Mouse (Mus musculus) cerebellum, adult 8-10 months (tissue): ENCODE data around the gene Clec2d.

Experiments
- DNase-seq: peaks from one replicate; pipeline ENCODE4 v3.0.0; 2022

Clec2d gene

DNA sequence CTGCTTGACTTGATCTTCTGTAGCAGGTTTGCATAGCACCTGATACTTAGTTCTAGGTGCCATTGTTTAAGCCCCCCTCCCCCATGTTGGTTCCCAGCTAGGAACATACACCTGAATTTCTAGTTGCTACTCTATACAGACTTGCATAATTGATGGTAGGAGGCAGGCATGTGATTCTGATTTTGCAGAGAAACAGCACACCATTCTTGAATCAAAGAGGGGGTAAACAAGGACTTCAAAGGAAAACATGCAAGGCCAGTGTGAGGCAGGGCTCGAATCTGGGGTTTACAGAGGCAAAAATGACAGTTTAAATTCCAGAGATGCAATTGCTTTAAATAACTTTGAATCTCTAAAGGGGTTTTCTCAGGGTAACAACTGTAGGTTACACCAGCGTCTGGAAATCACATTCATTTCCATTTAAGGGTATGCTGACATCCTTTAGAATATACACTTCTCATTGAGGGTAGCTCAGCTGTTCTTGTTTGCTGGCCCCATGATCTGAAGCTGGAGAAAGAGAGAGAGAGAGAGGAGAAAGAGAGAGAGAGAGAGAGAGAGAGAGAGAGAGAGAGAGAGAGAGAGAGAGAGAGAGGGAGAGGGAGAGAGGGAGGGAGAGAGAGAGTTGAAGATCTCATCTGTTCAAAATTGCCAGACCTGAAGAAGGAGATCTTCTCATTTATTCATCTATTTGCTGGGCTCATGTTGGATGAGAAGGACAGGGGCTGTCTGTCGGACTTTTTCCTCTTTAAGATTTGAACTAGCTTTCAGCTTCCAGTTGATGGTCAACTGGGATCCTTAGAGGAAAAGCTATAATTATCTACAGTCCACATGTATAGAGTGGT, 48.7 kb downstream of the Clec2d start:
- DNase-seq, result no peak

DNA sequence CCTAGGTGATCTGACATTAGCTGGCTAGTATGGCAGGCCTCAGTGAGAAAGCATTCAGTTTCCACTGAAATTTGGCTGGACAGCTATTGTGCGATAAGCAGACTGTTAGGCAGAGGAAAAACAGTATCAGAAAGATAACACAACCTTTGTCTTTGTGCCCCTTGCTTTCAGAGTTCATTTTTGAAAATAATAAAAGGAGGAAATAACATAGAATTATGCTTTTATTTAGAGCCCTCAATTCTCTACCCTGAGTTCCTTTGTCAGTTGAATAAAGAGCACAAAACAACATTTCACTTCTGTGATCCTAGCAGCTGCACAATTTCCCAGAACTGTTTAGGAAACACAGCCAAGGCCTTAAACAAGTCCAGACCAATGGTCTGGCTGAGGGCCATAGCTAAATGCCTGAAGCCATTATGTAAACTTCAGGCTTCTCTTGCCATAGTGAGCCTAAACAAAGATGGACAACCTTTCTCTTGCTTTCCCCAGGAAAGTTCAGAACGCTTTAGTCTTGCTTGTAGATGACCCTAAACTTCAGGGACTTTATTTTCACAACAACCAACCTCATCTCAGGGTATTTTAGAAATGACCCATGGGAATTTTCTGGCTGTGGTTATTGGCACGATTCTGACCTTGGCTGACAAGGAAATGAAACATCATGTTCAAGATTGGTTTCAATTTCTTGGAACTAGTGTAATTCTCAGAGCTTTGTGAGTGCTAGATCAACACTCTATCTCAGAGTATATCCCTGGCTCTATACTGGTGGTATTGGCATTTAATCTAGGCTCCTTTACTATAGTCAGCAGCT, 49.6 kb downstream of the Clec2d start:
- no peak for DNase-seq

- DNase-seq, result no peak
Observed at GRCm38 (mm10) chr6:129232005-129232841, 51.8 kb downstream of the Clec2d start.

DNA sequence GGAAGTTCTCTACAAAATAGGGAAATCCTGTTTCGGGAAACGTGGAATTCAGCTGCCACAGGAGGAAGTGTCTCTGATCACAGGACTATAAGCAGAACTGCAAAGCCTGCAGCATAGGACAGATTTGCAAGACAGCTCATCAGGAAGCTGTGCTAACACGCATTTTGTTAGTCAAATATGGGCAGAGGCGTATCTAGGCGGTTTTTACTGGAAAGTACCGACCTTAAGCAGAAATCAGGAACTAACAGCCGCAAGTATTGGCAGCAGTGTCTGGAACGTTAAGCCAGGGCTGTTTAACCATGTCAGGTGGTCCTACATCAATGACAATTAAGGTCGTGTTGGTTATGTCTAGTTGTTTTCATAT, 52.4 kb downstream of the Clec2d start:
- no peak for DNase-seq

- no peak for DNase-seq
Observed at GRCm38 (mm10) chr6:129233366-129233954, 53.0 kb downstream of the Clec2d start.

DNA sequence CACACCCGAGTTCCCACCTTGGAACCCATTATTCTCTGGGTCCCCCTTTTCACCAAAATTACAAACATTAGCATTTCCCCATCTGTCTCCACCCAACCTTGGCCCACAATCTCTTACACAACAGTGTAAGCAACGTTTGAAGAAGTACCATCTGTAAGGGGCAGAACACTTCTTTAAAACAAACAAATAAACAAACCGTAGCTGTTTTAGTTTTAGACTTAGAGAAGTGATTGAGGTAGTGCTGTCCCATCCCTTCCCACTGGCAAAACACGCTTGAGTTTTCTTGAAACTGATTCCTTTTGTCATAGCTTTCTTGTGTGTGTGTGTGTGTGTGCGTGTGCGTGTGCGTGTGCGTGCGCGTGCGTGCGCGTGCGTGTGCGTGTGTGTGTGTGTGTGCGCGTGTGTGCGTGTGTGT, 53.5 kb downstream of the Clec2d start:
- no peak for DNase-seq

DNA sequence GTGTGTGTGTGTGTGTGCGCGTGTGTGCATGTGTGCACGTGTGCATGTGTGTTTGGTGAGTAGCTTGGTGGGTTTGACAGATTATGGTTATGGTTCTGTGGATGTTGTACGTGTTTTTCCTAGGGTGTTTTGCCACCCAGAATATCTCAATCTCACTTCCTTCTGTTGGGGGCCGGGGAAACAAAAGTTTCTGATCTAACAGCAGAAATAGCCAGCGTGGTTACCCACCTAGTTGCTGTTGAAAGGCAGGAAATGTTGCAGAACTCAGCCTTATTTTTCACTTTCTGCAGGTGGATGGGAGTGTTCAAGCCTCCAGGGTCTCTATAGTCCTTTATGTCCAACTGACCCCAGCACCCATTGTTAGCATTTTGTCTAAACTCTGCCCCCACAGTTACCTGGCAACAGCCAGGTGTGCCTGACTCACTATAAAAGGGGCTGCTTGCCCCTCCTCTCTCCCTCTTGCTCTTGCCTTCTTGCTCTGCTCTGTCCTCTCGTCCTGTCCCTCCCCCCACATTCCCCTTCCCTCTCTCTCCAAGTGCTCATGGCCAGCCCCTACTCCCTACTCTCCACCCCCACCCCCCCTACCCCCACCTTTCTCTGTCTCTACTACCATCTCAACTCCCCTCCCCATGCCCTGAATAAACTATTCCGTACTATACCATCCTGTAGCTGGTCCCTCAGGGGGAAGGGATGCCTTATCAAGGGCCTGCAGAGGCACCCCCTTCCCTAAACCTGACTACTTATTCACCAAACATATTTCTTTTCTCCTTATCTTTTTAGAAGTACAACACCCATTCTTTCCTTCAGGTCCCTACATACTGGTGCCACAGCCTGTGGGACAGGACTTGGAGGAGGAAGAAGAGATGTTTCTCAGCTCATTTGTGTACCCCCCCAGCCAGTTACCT, 54.3 kb downstream of the Clec2d start:
- no peak for DNase-seq

DNA sequence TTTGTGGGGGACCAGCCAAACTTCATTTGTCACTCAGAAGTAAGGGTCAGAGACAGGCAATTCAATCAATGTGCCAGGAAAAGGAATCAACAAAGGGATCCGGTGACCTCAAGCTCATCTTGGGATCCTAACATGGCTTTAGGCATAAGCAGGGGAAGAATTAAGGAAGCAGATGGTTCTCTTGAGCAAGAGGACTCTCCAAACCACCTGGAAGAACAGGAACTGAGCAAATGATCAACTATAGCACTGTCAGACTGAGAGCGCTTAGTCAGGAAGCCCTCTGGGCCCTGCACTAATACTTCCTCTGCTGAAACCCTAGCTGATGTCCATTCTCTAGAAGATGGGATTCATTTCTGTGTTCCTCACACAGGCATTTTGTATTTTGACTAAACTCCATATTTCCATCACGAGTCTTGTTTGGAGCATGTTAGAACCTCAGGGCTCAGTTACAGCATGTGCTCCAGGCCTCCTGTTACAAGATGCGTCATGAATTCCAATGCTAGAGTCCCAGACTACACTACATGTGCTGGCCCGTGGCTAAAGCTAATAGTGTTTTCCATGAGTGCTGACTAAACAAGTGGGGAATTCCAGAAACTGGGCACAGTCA, 55.5 kb downstream of the Clec2d start:
- no peak for DNase-seq
